Mouse (Mus musculus): Measurements from ENCODE around the gene Ly6g6f.

- TF ChIP-seq CTCF (IDR thresholded peaks at IDR 0.05; ENCODE audit: control insufficient read depth, insufficient read depth, insufficient replicate concordance, low read depth, low read length) (no peak), POLR2A (IDR thresholded peaks at IDR 0.05; ENCODE audit: control insufficient read depth, low read depth, low read length) (peak; percentile 50; the same call in 1 of the 2 replicates)
Measured at GRCm38 (mm10) chr17:35046681-35047455, 38.5 kb downstream of the Ly6g6f start, which contains the start of gene Msh5.

Data from testis, adult 2 months (tissue).